Mouse (Mus musculus): ENCODE results near the gene Nim1k.
"Not testable (repeated sequence)": the region's sequence is repeated elsewhere in the genome, so short reads cannot be mapped to it uniquely, and the experiment has no call there.

Nim1k gene

DNA sequence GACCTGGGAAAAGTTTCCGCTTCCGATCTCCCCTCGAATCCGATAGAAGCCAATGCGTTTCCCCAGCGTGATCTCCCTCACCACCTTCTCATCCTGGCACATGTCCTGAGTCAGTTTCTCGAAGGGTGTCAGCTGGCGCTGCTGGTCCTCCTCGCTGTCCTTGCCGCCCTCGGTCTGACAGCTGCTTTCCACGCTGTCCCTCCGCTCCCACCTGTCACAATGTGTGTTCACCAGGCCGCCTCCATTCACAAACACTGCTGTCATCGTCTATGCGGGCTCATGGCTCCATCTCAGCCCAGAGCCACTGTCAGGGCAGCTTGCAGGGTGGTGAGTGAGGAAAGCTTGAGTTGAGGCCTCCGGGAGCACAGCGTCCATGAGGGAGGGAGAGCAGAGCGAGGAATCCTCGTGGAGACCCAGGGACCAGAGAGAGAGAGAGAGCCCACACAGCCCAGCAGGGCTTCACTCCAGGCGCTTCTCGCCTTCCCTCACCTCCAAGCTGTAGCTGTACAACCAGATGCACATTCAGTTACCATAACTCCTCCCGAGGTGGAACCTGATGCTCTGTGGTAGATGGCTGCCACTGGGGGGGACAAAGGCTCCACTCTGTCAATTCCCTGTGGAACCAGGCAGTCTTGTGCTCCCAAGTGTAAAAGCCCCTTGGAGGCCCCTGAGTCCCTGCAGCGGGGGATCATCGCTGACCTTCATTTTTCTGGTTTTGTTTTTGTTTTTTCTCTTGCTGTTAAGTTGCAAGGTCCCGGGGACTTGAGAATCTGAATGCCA is 27.9 kb downstream of the Nim1k start:
- no peak for DNase-seq (ENCODE audit: low read depth, low spot score)

GRCm38 (mm10) chr13:119724541-119724940 is 31.1 kb downstream of the Nim1k start:
- no peak for DNase-seq (ENCODE audit: low read depth, low spot score)

- no peak for DNase-seq (ENCODE audit: low read depth, low spot score)
These were observed 32.3 kb downstream of the Nim1k start for GRCm38 (mm10) chr13:119723368-119723767.

DNA sequence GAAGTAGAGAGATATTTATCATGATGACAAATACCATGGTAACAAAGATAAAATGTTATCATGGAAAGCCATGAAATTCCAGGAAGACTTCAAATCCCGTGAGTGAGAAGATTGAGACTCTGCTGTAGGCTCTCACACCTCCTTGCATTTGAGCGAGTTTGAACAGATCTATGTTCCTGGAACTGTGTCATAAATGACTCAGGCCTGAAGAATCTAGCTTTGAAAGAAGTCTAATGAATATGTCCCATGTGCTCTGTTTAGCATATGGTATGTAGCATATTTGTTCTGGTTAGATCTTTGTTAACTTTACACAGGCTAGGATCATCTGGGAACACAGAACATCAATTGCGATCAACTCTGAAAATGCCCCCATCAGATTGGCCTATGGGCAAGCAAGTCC is 33.2 kb downstream of the Nim1k start:
- DNase-seq (ENCODE audit: low read depth, low spot score), result no peak

DNA sequence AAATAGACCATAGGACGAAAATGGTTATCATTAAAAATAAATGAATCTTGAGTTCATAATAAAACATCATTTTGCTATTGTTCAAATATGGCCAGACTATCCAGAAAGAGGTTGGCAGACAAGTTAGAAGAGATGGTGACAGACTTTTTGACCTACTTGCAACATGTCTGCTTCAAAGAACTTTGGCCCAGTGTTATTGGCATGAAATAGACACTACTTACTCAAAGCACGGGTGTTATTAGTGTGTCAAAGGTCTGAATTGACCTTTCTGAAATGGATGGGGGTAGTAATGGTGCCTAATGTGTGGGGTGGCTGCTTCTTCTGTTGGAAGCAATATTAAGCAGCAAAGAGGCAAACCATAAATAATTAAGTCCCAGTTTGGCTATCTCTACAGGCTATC is 39.6 kb downstream of the Nim1k start:
- no peak for DNase-seq (ENCODE audit: low read depth, low spot score)

GRCm38 (mm10) chr13:119713821-119714220 is 41.9 kb downstream of the Nim1k start:
- DNase-seq (ENCODE audit: low read depth, low spot score), result no peak

GRCm38 (mm10) chr13:119713107-119713787 is 42.4 kb downstream of the Nim1k start:
- no peak for DNase-seq (ENCODE audit: low read depth, low spot score)

GRCm38 (mm10) chr13:119712463-119712862 is 43.2 kb downstream of the Nim1k start:
- DNase-seq (ENCODE audit: low read depth, low spot score), result no peak

DNA sequence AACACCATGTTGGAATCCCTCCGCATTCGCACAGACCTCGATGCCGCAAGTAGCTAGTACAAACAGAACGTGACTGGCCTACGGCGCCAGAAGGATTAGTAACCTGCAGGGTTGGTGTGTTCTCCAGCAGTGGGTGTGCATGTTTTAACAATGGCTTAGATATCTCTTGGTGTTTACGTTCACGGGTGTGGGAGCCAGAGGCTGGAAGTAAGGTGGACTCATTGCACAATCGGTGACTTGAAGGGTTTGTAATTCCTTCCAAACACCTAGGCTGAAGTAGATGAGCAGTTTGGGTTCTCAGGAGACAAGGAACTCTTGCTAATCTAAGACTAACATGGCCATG is 45.4 kb downstream of the Nim1k start:
- no peak for DNase-seq (ENCODE audit: low read depth, low spot score)

- no peak for DNase-seq (ENCODE audit: low read depth, low spot score)
These were observed 46.1 kb downstream of the Nim1k start for GRCm38 (mm10) chr13:119709388-119710267.

GRCm38 (mm10) chr13:119708941-119709340 is 46.7 kb downstream of the Nim1k start:
- no peak for DNase-seq (ENCODE audit: low read depth, low spot score)

DNA sequence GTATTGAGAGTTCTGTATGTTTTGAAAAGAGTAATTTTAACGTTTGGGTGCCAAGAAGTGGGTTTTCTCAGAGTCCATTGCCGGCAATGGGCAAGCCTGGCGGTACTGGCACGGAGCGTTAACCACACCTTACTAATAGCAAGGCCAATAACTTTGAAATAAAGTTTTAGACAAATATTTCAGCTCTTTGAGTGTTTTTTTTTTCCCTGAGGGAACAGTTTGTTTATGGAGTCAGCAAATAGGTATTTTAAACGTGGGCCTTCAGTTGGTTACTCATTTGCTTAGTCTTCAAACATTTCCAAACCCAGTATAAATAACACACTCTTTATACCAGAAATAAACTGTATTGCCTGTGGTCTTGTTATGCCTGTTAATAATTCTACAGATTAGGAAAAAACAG is 47.8 kb downstream of the Nim1k start:
- no peak for DNase-seq (ENCODE audit: low read depth, low spot score)

GRCm38 (mm10) chr13:119706953-119707352 is 48.7 kb downstream of the Nim1k start:
- DNase-seq (ENCODE audit: low read depth, low spot score), result no peak

GRCm38 (mm10) chr13:119706278-119706880 is 49.3 kb downstream of the Nim1k start:
- not testable (repeated sequence) for DNase-seq (ENCODE audit: low read depth, low spot score)

- DNase-seq (ENCODE audit: low read depth, low spot score), result no peak
These were observed 51.4 kb downstream of the Nim1k start for GRCm38 (mm10) chr13:119704280-119704679.

DNA sequence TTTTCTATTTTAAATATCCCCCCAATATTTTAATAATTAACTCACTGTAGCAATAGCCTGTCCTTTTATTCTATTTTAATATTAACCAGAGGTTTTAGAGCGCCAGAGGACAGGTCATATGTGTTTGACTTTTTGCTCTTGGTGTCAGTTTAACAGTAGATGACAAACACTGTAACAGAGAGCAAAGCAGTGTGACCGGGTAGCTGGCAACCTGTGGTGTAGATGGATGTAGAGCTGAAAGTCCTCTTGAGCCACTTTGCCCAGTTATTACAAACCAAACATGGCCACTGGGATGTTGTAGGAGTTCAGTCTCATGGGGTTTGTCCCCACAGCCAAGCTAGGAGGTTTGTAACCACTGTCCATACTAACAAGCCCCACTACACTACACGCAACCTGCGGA is 57.2 kb downstream of the Nim1k start:
- DNase-seq (ENCODE audit: low read depth, low spot score), result no peak

DNA sequence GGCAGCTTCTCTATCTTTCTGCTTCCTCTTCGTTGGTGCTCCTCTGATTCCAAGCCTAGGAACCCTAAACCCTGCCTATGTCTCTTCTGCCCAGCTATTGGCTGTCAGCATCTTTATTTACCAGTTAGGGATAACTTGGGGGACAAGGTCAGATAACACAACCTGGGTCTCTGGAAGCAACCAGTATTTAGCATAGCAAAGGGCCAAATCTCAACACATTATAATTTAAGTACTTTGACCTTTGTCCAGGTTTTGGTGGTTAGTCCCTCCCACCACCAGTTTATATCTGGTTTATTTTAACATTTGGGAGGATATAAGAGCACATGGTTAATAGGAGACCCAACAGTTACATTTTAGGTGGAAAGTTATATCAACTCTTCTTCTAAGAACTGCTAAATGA is 59.2 kb downstream of the Nim1k start:
- no peak for DNase-seq (ENCODE audit: low read depth, low spot score)

DNA sequence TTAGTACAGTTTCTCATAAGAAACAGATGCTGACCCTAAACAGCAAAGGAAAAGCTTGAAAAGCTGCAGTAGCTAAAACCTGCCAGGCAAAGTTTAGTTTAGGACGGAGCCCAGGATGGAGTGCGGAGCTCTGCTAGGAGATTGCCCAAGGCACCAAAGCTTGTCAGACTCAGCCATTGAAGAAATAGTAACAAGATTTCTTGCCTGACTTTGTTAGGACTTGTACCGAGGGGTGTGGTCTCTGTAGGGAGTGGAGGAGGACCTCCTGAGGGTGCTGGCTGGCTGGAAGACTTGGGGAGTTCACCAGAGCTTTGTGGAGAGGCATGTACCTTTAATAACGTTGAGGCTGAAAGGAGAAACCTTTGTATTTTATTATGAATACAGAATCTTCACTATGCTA is 60.0 kb downstream of the Nim1k start:
- no peak for DNase-seq (ENCODE audit: low read depth, low spot score)

DNA sequence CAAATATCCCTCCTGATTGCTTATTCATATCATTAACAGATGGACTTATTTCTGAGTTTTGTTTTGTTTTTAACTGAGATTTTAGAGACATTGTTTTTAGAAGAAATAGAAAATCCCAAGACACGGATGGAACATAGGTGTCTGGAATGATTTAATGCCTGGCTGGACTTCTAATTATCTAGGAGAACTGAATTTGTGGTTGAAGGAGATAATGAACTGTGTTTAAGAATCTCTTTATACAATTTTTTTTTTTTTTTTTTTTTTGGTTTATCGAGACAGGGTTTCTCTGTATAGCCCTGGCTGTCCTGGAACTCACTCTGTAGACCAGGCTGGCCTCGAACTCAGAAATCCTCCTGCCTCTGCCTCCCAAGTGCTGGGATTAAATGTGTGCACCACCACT is 63.7 kb downstream of the Nim1k start:
- DNase-seq (ENCODE audit: low read depth, low spot score), result not testable (repeated sequence)

DNA sequence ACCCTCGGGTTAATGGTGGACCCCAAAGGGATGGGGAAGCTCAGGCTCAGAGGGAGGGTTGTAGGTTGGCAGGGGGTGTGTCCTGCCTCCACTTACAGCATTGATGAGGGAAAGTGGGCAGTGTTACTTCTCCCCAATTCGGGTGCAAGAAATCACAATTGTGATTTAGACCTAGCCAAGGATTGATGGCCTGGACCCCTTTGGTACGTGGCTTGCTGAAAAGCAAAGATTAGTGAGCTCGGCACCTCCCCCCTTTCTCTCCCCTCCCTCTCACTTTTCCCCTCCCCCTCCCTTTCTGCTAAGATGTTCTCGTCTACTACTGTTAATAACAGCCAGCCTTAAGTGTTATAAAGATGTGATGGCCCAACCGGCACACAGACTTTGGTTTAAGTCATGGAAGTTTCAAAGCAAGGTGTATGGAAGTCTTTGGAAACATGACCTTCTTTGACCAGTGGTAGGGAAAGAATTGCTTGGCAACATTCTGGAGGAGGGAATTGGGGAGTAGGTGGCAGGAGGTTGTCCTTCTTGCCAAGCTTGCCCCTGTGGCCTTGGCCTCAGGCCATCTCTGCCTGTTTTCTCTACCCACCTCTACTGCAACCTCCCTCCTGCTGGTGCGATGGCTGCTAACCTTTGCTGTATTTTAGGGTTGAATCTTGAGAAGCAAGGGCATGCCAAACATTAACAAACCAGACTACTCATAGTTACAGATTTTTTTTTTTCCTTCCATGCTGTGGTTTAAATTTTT is 64.6 kb downstream of the Nim1k start:
- DNase-seq (ENCODE audit: low read depth, low spot score), result no peak

GRCm38 (mm10) chr13:119690039-119690728 is 65.5 kb downstream of the Nim1k start, which contains the start of gene Hmgcs1:
TSS of gene Hmgcs1 (plus strand) at chr13:119690379.
- DNase-seq (ENCODE audit: low read depth, low spot score), result peak; percentile 98
